Mouse (Mus musculus) cortical plate, adult 2 months (tissue): ENCODE measurements at regions not wholly inside any gene's neighbourhood (a gene's known extent, or its start where the extent isn't known, plus 50 kb on each side); places are given as distances from the start of the nearest gene placed in this dataset.

Experiments
- CTCF ChIP-seq: fragments of 200-500 bp; IDR thresholded peaks from 2 replicates; pipeline ENCODE4 v1.5.1; 2011; ENCODE audit warnings: mild to moderate bottlenecking, control low read depth, low read length; ENCODE audit not compliant: insufficient read depth; ENCODE audit errors: extremely low read depth
- POLR2A ChIP-seq: fragments of 200-500 bp; IDR thresholded peaks from 2 replicates; pipeline ENCODE4 v1.6.1; 2011; ENCODE audit warnings: mild to moderate bottlenecking, low read length, control low read depth; ENCODE audit not compliant: insufficient read depth; ENCODE audit errors: extremely low read depth

DNA sequence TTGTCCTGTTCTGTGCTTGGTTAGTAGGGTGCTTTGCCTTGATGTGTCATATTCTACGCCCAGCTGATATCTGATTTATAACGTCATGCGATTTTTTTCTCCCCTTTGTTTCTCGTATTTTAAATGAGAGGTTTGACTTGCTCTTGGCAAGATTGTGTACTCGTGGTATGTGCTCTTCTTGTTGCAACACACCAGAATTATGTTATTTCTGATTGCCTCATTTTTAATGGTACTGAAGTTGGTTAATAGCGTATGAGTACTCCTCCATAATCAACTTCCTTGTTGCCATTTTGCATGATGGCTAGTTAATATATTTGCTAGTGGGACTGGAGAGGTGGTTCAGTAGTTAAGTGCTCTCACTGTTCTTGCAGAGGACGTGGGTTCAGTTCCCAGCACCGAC lies 180.1 kb upstream of the Cdkn2b start:
- no peak for TF ChIP-seq CTCF
- TF ChIP-seq POLR2A = no peak
